Mouse (Mus musculus) thymus, postnatal 0 days (tissue): ENCODE results near the gene Epb41l1. TPM values are rescaled to one million over a fixed set of nuclear protein-coding genes. Genes with fewer than 3 reads are reported as not detected.
"Not testable (repeated sequence)": the region's sequence is repeated elsewhere in the genome, so short reads cannot be mapped to it uniquely, and the experiment has no call there.

Source experiments
- DNase-seq: peaks from one replicate; pipeline ENCODE4 v3.0.0-alpha.2; 2015; ENCODE audit warnings: low spot score
- polyA plus RNA-seq: library from polyadenylated mRNA; unstranded; fragments of >200 nt; fragmentation: Nextera tagmentation; extraction: Ambion mirVana; gene quantifications from 2 replicates; pipeline ENCODE4 v1.2.1, GENCODE M21; 2015

Epb41l1 gene
- polyA plus RNA-seq, 1 experiment from 2014 or later, result 0.38 TPM

DNA sequence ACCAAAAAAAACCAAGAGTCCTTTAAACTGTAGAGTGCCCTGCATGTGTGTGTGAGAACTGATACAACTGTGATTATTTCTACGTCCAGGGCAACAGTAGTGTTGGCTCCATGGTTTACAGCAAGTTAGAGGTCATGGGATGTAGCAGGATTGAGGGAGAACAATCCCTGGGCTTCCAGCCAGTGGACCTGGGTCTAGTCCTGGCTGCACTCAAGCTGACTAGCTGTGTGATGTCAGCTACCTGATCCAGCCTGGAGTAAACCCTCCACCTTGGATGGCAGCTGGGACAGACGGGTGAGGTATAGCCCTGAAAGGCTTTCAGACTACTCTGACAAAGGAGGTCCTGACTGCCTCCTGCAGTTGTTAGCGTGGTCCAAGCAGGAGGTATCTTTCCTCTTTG, 62.1 kb downstream of the Epb41l1 start:
- no peak for DNase-seq

DNA sequence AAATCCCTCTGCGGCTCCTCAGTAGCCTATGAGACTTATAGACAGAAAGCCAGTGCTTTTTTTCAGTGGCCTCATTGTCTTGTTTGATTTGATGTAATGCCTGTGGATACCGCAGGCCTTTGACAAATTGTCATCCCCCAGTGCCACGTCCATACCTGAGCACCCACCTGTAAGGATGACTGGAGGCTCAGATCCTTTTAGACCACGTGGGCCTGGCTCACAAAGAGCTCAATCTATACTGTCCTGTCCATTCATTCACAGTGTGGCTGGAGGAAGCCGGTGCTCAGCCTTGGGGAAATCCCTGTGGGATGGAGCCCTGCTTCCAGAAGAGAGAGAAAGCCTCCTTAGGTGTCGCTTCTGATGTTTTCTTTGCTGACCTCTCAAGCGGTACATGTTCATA, 62.5 kb downstream of the Epb41l1 start:
- no peak for DNase-seq

DNA sequence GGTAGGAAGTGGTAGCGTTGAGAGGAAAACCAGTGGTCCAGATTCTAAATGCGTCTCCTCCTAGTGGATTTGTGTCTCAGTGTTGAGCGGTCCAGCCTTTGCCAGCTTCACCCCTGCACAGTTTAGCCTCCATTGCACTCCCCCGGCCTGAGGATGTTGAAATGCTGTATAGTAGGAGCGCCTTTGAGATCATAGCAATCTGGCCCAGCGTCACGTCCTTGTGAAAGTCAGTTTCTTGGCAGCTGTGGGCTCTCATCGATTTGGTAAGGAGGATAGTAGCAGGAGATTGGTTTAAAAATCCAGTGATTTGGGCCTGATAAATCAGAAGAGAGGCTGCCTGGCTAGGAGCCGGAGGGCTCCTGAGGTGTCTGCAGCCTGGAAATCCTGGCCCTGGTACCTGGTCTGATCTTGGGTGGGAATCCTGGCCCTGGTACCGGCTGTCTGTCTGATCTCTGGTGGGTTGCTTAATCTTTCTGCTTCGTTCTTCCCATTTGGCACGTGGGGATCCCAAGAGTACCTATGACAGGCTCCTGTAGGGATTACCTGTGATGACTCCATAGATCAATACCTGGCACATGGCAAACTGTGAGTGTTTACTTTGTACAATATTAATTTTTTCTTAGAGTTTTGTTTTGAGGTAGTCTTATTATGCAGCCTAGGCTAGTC, 65.5 kb downstream of the Epb41l1 start:
- no peak for DNase-seq

DNA sequence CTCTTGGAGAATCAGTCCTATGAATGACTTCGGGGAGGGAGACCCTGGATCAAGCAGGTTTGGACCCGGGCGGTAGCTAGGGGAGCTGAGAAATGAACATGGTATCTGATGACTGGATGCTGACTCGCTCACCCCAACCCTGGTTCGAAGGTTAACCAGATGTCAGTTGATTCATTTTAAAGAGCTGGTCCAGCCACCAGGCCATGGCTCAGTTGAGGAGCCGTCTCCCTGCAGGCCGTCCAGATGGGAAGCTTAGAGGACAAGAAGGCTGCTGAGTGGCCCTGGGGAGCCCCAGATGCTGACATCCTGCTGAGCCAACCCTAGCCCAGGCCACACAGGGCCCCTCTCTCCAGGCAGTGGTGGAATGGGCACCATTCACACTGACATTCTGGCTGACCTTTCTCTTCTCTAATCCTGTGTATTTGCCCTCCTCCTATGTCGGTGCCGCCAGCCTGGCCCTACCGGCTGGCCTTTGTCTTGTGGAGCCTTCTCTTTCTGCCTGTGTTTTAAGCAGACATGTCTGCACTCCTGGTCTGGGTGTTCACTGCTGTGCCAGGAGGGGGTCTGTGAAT, 67.0 kb downstream of the Epb41l1 start:
- DNase-seq, result no peak

DNA sequence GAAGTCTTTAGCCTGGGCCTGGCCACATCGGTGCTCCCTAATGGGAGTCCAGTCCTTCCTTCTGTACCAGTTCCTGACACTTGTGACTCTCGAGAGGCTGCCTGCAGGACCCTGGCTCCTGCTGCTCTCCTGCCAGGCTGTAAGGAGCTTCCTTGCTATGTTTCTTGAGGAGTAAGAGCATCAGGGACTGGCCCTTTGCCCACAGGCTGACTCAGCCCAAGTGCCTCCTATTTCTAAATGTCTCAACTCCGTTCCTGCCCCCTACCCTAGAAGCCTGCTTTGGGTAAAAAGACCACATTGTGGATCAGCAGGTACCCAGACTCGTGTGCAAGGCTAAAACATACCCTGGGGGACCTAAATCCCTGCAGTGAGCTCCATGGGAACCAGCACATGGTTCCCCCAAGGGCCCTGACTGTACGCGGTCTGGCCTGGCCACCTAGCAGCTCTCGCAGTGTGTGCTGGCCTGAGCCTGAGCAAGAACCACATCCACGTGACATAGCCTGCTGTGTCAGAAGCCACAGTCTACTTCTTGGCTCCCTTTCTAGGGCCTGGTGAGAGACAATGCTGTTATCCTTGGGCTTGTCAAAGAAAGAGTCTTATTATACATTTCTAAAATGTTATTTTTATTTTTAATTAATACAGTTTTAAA, 67.6 kb downstream of the Epb41l1 start:
- no peak for DNase-seq

DNA sequence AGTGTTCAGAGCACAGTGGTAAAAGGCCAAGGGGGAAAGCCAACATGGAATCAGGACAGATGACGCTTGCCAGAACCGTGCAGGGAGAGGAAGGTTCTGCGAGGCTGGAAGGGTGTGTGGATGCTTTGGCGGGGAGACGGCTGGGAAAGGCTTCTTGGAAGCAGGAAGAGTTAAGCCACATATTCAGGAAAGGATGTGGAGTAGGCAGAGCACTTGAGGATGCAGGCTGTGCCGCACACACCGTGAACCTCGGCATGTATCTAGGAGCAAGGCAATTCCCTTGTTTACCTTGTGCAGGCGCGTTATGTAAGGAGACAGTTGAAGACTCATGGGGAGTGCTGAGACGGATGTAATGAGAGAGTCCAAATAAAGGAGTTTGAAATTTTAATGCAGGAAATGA, 69.5 kb downstream of the Epb41l1 start:
- no peak for DNase-seq

DNA sequence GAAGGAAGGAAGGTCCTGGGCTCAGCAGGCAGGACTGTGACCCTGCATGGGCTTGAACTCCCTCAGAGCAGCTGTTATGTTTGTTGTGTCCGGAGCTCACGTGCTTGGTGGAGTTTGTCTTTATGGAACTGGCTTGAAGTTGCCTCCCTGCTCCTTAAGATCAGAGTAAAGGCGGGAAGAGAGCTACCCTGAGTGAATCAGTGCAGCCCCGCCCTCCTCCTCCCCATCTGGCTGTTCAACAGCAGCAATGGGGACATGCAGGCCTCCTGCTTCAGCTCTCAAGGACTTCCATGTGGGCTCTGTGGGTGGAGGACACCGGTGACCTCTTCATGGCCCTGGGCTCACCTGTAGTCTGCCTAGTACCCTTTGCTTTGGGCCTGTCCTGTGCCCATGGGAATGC, 71.1 kb downstream of the Epb41l1 start:
- DNase-seq, result no peak

DNA sequence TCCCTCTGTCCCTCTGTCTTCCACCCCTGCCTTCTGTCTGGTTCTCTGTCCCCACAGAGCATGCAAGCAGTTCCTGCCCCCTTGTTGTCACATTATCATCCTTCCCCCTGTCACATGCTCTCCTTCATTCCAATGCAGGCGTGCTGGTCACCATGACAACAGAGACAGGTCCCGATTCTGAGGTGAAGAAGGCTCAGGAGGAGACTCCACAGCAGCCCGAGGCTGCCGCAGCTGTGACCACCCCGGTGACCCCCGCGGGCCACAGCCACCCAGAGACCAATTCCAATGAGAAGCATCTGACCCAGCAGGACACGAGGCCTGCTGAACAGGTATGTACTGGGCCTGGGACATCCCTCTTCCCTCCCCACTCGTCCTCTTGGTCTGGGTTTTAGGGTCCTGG, 73.1 kb downstream of the Epb41l1 start:
- DNase-seq, result no peak

DNA sequence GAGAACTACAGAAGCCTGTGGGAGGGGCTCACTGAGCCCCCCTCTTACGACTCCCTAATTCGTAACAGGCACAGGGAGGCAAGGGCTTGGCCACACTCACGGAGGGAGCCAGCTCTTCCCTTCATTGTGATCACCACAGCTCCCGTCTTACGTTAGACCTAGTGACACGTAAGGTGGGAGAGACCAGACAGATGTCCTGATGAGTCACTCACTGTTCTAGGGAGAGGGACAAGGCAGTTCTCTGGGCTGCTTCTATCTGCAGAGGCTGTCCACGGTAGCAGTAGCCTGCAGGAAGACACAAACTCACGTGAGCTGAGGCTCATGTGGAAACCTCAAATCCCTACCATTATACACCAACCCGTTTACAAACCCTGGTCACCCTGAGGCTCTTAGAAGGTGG, 73.8 kb downstream of the Epb41l1 start:
- no peak for DNase-seq

DNA sequence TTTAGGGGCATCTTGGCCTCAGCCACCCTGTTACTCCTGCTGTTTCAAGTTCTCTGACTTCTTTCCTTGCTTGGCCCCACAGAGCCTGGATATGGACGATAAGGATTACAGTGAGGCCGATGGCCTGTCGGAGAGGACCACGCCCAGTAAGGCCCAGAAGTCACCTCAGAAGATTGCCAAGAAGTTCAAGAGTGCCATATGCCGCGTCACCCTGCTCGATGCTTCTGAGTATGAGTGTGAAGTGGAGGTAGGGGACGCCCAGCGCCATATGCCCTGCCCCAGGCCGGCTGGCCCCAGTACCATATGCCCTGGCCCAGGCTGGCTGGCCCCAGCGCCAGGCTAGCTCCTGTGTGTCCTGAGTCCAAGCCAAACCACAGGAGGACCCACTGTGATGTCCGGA, 74.2 kb downstream of the Epb41l1 start:
- no peak for DNase-seq

DNA sequence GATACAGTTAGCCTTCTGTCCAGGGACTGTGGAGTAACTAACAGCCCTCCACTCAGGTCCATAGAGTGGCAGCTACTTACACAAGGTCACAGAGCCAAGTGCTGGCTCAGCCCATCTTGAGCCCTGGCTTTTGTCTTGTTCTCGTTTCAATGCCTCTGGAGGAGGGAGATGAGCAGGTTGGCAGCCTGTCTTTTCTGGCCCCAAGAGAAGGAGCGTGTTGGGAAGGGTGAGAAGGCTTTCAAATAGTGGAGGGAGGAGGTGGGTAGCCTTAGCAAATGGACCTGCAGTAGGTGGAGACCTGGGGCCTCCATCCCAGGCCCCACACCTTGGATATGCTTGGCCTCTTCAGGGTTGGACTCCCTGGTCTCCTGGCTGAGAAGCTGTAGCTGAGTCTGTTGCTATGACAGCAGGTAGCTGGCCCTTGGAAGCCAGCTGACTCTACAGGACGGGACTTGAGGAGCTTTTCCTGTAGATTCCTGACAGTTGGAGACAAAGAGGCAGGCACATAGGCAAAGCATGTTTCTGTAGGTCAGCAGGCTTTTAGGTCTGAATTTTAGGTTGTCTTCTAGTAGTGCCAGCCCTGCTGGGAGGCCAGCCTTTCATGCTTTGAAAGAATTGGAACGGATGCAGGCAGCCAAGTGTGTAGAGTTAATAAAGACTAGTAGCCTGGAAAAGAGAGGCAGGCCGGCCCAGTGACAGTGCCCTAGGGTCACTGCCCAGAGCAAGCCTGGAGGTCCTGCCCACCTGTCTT, 76.3 kb downstream of the Epb41l1 start:
- no peak for DNase-seq

DNA sequence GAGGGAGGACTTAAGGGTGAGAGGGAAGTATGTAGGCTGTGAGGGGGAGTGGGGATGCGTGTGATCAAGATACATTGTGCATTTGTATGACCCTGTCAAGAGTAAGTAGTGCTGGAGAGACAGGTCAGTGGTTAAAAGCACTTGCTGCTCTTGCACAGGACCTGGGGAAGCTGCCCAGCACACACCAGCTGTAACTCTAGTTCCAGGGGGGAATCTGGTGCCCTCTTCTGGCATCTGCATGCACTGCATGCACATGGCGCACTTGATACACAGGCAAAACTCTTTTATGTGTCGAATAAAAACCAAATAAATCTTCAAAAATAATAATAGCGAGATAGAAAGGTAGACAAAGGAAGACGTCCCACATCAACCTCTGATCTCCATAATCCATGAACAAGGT, 77.2 kb downstream of the Epb41l1 start:
- peak; percentile 35 for DNase-seq

DNA sequence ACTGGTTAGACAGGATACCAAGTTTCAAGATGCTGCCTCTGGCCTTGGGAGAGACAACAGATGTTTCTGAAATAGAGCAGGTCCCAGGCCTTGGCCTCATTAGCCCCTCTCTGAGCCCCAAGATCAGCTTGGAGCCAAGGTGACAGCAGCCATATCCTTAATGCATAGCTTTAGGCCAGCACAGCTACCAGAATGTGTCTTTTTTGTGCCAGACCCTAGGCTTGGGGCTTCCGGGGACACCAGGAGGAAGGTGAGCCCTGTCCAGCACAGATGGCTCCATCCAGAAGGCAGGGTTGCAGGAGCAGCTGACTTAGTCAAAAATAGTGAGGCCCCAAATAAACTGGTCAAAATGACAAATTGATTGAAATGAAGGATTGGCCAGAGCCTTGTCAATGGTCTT, 80.3 kb downstream of the Epb41l1 start:
- DNase-seq, result no peak

DNA sequence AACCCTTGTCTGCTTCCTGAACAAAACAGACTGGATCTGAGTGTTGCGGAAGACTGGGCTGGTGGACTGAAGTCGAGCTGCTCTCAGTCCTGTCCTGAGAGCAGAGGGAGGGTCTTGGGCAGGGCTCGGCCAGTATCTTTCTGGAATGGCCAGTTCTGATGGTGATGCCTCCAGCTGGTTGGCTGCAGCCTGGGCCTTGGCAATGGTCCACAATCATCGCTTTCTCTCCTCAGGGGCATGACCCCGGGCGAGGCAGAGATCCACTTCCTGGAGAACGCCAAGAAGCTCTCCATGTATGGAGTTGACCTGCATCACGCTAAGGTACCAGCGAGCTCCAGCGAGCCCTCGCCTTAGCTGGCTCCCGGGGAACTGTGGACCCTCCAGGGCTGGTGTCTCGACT, 84.8 kb downstream of the Epb41l1 start:
- DNase-seq, result no peak

DNA sequence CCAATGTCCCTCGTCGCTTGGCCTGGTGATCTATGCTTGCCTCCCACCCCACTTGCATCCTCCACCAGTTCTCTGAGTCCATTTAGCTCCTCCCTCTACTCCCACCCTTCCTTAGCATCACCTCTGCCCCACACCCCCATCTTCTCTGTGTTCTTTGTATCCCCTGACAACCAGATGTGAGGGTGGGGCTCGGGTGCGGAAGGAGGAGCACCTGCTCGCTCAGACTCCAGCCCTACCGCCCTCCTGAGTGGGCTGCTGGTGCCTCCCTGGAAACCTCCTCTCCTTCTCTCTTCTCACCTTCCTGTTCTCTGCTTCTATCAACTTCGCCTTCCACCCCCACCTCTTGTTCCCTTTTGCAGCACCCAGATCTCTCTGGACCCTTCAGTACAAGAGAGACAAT, 91.3 kb downstream of the Epb41l1 start:
- DNase-seq, result no peak

DNA sequence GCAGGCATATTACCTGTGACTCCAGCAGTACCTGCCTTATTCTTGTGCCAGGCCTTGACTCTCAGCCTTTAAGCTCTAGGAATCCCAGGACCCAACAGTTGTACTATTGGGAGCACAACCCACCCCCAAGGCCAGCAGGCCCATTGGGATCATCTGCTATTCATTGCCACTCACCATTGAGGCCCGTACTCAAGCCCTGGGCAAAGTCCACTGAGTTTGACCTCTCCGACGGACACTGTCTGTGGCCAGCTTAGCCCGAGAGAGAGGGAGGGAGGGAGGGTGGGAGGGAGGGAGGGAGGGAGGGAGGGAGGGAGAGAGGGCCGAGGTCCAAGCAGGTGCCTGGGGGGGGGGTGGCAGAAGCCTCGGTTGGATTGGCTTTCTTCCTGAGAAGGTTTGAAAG, 91.9 kb downstream of the Epb41l1 start:
- DNase-seq, result no peak

DNA sequence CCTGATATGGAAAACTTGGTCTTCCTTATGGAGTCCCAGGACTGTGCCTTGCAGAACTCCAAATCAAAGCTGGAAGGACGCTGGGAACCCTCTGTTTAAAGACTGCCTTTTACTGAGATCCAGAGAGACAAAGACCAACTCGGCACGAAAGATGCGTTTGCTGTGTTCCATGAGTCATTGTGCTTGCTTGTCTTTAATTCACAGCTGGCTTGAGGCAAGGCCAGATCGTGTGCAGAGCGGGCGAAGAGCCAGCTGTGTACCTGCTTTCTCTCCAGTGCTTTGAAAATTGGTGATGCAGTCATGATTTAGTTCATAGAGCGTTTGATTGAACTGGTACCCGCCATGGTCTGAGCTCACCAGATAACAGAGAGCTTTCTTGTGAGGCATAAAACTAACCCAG, 94.4 kb downstream of the Epb41l1 start:
- no peak for DNase-seq

DNA sequence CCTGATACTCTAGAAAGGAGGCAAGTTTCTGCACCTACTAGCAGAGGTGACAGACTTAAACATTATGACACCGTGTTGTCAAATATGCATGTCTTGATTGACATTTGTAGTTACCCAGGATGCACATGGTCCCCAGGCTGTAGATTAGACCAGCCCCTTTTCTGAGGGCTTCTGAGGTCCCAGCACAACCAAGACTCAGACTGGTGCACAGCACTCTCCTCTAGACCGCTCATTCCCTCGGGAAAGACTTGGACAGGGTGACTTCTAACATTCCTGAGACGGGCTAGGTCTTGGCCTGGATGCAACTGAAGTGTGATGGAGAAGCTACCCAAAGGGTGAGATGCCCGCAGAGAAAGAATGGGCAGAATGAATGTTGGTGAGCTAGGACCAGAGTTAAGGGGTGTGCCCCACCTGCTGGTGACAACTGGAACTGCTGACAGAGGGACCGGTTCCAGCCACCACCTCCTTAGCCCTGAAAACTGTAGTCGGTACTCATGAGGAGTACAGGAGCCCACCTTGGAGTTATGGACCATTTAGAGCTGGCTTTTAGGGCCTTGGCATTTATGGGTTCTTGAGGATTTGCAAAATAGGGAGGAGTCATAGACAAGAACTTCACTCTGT, 95.0 kb downstream of the Epb41l1 start:
- peak; percentile 58 for DNase-seq

DNA sequence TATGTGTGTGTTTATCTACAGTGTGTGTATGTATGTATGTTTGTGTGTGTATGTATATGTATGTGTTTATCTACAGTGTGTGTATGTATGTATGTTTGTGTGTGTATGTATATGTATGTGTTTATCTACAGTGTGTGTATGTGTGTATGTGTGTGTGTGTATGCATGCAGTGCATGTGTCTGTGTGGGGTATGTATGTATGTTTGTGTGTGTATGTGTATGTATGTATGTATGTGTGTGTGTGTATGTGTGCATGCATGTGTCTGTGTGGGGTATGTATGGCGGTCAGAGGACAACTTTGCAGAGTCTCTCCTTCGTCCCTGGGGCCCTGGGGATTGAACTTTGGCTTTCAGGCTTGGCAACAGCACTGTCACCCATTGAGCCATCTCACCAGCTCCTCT, 96.0 kb downstream of the Epb41l1 start:
- DNase-seq, result not testable (repeated sequence)

DNA sequence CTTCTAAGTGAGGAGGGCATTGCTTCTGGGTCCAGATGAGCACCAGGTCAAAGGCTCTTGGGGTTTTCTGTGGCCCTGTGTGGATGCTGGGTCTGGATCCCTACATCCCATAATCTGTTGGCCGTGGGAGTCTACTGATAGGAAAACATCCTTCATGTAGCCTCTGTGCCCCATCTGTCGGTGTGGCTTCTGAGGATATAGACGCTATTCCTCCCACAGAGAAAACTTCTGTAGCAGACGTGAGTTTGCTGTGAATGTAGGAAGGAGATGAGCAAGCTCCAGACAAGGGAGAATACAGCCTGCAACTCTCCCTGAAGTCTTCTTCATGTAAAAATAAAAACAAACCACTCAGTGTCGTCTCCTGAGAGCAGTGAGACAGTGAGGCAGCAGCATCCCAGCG, 97.6 kb downstream of the Epb41l1 start:
- DNase-seq, result no peak

DNA sequence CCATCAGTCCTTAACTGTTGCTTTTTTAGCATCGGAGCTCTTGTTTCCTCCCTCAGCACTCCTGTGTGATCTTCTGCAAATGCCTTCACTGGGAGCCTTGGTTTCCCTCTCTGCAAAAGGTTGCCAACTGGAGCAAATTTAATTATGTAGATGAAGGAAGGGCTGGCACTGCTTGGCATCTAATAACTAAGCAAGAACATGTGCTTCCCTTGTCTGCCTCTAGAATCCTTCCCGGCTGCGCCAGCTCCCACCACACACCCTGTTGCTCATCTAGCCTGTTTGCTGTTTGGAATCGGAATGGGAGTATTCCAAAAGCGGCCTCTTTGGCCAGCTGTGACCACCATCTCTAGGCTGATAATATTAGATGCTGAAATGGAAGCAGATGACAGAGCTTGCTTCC, 98.9 kb downstream of the Epb41l1 start:
- DNase-seq, result no peak

DNA sequence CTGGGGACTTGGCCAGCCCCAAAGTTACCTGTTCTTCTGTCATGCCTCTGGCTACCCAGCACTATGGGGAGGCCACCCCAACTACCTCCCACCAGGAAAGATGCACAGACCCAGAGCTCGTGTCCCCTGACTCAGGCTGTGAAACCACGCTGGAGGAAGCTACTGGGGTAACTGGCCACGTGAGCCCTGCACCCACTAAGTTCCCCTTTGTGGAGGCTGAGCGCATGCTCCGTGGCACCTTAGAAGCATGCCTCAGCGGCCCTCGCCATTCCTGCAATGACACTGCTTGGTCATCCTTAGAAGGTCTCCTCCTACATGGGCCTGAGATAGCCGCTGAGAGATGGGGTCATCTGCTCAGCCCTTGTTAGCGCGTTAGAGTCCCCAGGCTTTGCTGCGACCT, 102.3 kb downstream of the Epb41l1 start:
- DNase-seq, result no peak
